Mouse (Mus musculus): ENCODE measurements around the gene Atad3a.
"Not testable (repeated sequence)": the region's sequence is repeated elsewhere in the genome, so short reads cannot be mapped to it uniquely, and the experiment has no call there.

The Atad3a gene

GRCm38 (mm10) chr4:155774971-155775740, 14.3 kb upstream of the Atad3a start:
- DNase-seq: no peak

GRCm38 (mm10) chr4:155774280-155774754, 13.4 kb upstream of the Atad3a start, which contains the start of gene Vwa1:
TSS of gene Vwa1 (minus strand) at chr4:155774698.
- DNase-seq: peak; percentile 87

- DNase-seq: no peak
Observed at GRCm38 (mm10) chr4:155773335-155774078, 12.6 kb upstream of the Atad3a start.

- DNase-seq: no peak
Observed at GRCm38 (mm10) chr4:155772786-155773185, 11.9 kb upstream of the Atad3a start.

GRCm38 (mm10) chr4:155771706-155772105, 10.8 kb upstream of the Atad3a start:
- DNase-seq: no peak

GRCm38 (mm10) chr4:155770626-155771025, 9.7 kb upstream of the Atad3a start:
- DNase-seq: no peak

- peak; percentile 90 for DNase-seq
Observed at GRCm38 (mm10) chr4:155769880-155770512, 9.1 kb upstream of the Atad3a start.

- no peak for DNase-seq
Observed at GRCm38 (mm10) chr4:155769496-155769879, 8.6 kb upstream of the Atad3a start.

- no peak for DNase-seq
Observed at GRCm38 (mm10) chr4:155762357-155762756, 1.5 kb upstream of the Atad3a start.

GRCm38 (mm10) chr4:155761356-155762099, 635 bp upstream of the Atad3a start:
- no peak for DNase-seq

- peak; percentile 47 for DNase-seq
Observed at GRCm38 (mm10) chr4:155759862-155760612, 856 bp downstream of the Atad3a start.

- DNase-seq: no peak
Observed at GRCm38 (mm10) chr4:155757011-155757410, 3.9 kb downstream of the Atad3a start.

GRCm38 (mm10) chr4:155746575-155747490, 14.1 kb downstream of the Atad3a start:
- no peak for DNase-seq

- DNase-seq: no peak
Observed at GRCm38 (mm10) chr4:155746036-155746548, 14.8 kb downstream of the Atad3a start.

- DNase-seq: no peak
Observed at GRCm38 (mm10) chr4:155745136-155745535, 15.8 kb downstream of the Atad3a start.

GRCm38 (mm10) chr4:155744474-155744873, 16.4 kb downstream of the Atad3a start:
- no peak for DNase-seq

GRCm38 (mm10) chr4:155742684-155743083, 18.2 kb downstream of the Atad3a start:
- DNase-seq: no peak

- not testable (repeated sequence) for DNase-seq
Observed at GRCm38 (mm10) chr4:155740681-155741080, 20.2 kb downstream of the Atad3a start.

- no peak for DNase-seq
Observed at GRCm38 (mm10) chr4:155739741-155740636, 20.9 kb downstream of the Atad3a start.

Measured in retina, postnatal 1 day (tissue).